Mouse (Mus musculus): ENCODE measurements around the gene Olfr1392. TPM values are rescaled to one million over a fixed set of nuclear protein-coding genes. Genes with fewer than 3 reads are reported as not detected.

Gene Olfr1392
- polyA plus RNA-seq, 1 experiment from 2014 or later: not detected

- Histone ChIP-seq H3K36me3 (no peaks in the 10 kb centered on the region), H3K9me3 (replicated peaks) (no peaks in the 10 kb centered on the region), H3K4me3 (no peak overlapping the region), H3K27me3 (no peaks in the 10 kb centered on the region), H3K4me1 (replicated peaks) (no peaks in the 10 kb centered on the region), H3K9ac (no peak overlapping the region), H3K27ac (no peak overlapping the region), H3K4me2 (no peak overlapping the region)
- 57% methylated on average over 1 of the region's 1 CpGs for WGBS
- ATAC-seq (replicated peaks; ENCODE audit: insufficient number of reproducible peaks, insufficient read depth, low FRiP score, low read depth): no peak
These were observed 44.6 kb downstream of the Olfr1392 start for GRCm38 (mm10) chr11:49329686-49330085.

GRCm38 (mm10) chr11:49334888-49335287 lies 49.8 kb downstream of the Olfr1392 start, which contains the start of gene Olfr1390:
TSS of gene Olfr1390 (plus strand) at chr11:49335188.
- H3K27me3 ChIP-seq: no peaks in the 10 kb centered on the region
- H3K4me1 ChIP-seq (replicated peaks): no peaks in the 10 kb centered on the region
- ATAC-seq (replicated peaks; ENCODE audit: insufficient number of reproducible peaks, insufficient read depth, low FRiP score, low read depth): no peak
- no peak within 1 kb of the TSS for H3K4me3 ChIP-seq
- no peak within 1 kb of the TSS for H3K4me2 ChIP-seq
- WGBS: 78% methylated on average over 1 of the region's 1 CpGs
- H3K9me3 ChIP-seq (replicated peaks): no peaks in the 10 kb centered on the region
- no peak within 1 kb of the TSS for H3K9ac ChIP-seq
- no peak within 1 kb of the TSS for H3K27ac ChIP-seq
- H3K36me3 ChIP-seq: no peaks in the 10 kb centered on the region

- no peak overlapping the region for H3K9ac ChIP-seq
- no peaks in the 10 kb centered on the region for H3K4me1 ChIP-seq (replicated peaks)
- no peak overlapping the region for H3K27ac ChIP-seq
- no peaks in the 10 kb centered on the region for H3K36me3 ChIP-seq
- no peaks in the 10 kb centered on the region for H3K27me3 ChIP-seq
- ATAC-seq (replicated peaks; ENCODE audit: insufficient number of reproducible peaks, insufficient read depth, low FRiP score, low read depth): no peak
- WGBS: 52% methylated on average over 4 of the region's 4 CpGs
- no peak overlapping the region for H3K4me2 ChIP-seq
- no peaks in the 10 kb centered on the region for H3K9me3 ChIP-seq (replicated peaks)
- H3K4me3 ChIP-seq: no peak overlapping the region
These were observed 52.2 kb downstream of the Olfr1392 start for GRCm38 (mm10) chr11:49337150-49337832.

Other genes starting within 250 kb of the Olfr1392 start
- 0.52 and 0.58 TPM in 2 replicates for gene 9930111J21Rik2, start 234.0 kb upstream of the Olfr1392 start, polyA plus RNA-seq (2015; fragmentation: Nextera tagmentation; extraction: Ambion mirVana)
- 0.23 and 5.3 TPM in 2 replicates for gene Tgtp2, start 221.1 kb upstream of the Olfr1392 start, polyA plus RNA-seq (2015; fragmentation: Nextera tagmentation; extraction: Ambion mirVana)
- gene Ifi47, start 208.7 kb upstream of the Olfr1392 start, polyA plus RNA-seq (2015; fragmentation: Nextera tagmentation; extraction: Ambion mirVana): 1.4 and 4.3 TPM in 2 replicates
- 0.15 and 0.18 TPM in 2 replicates for gene Olfr1396, start 170.4 kb upstream of the Olfr1392 start, polyA plus RNA-seq (2015; fragmentation: Nextera tagmentation; extraction: Ambion mirVana)
- not detected in 2 replicates for gene Olfr1395, start 143.0 kb upstream of the Olfr1392 start, polyA plus RNA-seq (2015; fragmentation: Nextera tagmentation; extraction: Ambion mirVana)
- not detected in 2 replicates for gene Olfr1394, start 130.9 kb upstream of the Olfr1392 start, polyA plus RNA-seq (2015; fragmentation: Nextera tagmentation; extraction: Ambion mirVana)
- 4.4 and 6.1 TPM in 2 replicates for gene Btnl9, start 98.1 kb upstream of the Olfr1392 start, polyA plus RNA-seq (2015; fragmentation: Nextera tagmentation; extraction: Ambion mirVana)
- gene Zfp62, start 82.0 kb upstream of the Olfr1392 start, polyA plus RNA-seq (2015; fragmentation: Nextera tagmentation; extraction: Ambion mirVana): 24.2 and 26.6 TPM in 2 replicates
- 41.7 and 54.8 TPM in 2 replicates for gene Mgat1, start 41.1 kb upstream of the Olfr1392 start, polyA plus RNA-seq (2015; fragmentation: Nextera tagmentation; extraction: Ambion mirVana)
- 0.09 TPM in 1 of 2 replicates, not detected in the other for gene Olfr1393, start 7.0 kb upstream of the Olfr1392 start, polyA plus RNA-seq (2015; fragmentation: Nextera tagmentation; extraction: Ambion mirVana)
- not detected in 2 replicates for gene Olfr10, start 19.5 kb downstream of the Olfr1392 start, polyA plus RNA-seq (2015; fragmentation: Nextera tagmentation; extraction: Ambion mirVana)
- not detected in 2 replicates for gene Olfr1391, start 37.5 kb downstream of the Olfr1392 start, polyA plus RNA-seq (2015; fragmentation: Nextera tagmentation; extraction: Ambion mirVana)
- not detected in 2 replicates for gene Olfr1390, start 49.9 kb downstream of the Olfr1392 start, polyA plus RNA-seq (2015; fragmentation: Nextera tagmentation; extraction: Ambion mirVana)
- gene Olfr1389, start 137.8 kb downstream of the Olfr1392 start, polyA plus RNA-seq (2015; fragmentation: Nextera tagmentation; extraction: Ambion mirVana): not detected in 2 replicates
- 0.06 TPM in 1 of 2 replicates, not detected in the other for gene Olfr1388, start 151.3 kb downstream of the Olfr1392 start, polyA plus RNA-seq (2015; fragmentation: Nextera tagmentation; extraction: Ambion mirVana)
- not detected in 2 replicates for gene Olfr1387, start 170.1 kb downstream of the Olfr1392 start, polyA plus RNA-seq (2015; fragmentation: Nextera tagmentation; extraction: Ambion mirVana)
- gene Olfr1386, start 179.8 kb downstream of the Olfr1392 start, polyA plus RNA-seq (2015; fragmentation: Nextera tagmentation; extraction: Ambion mirVana): not detected in 2 replicates
- not detected in 2 replicates for gene Olfr1385, start 203.8 kb downstream of the Olfr1392 start, polyA plus RNA-seq (2015; fragmentation: Nextera tagmentation; extraction: Ambion mirVana)
- gene Olfr1384, start 221.4 kb downstream of the Olfr1392 start, polyA plus RNA-seq (2015; fragmentation: Nextera tagmentation; extraction: Ambion mirVana): not detected in 2 replicates
- gene Olfr1383, start 234.4 kb downstream of the Olfr1392 start, polyA plus RNA-seq (2015; fragmentation: Nextera tagmentation; extraction: Ambion mirVana): not detected in 2 replicates
- gene Olfr1382, start 243.0 kb downstream of the Olfr1392 start, polyA plus RNA-seq (2015; fragmentation: Nextera tagmentation; extraction: Ambion mirVana): not detected in 2 replicates